Mouse (Mus musculus) CH12.LX (cell line): Measurements from ENCODE around the gene Nkx6-2. TPM values are rescaled to one million over a fixed set of nuclear protein-coding genes. Genes with fewer than 3 reads are reported as not detected.

Source experiments
- DNase-seq: peaks from one replicate; pipeline ENCODE4 v3.0.0-alpha.2; 2013; ENCODE audit errors: extremely low read depth
- H3K27ac ChIP-seq: 2 replicates; pipeline ENCODE4 v1.5.1; 2012; ENCODE audit warnings: low read depth, mild to moderate bottlenecking, control low read depth, moderate library complexity; ENCODE audit not compliant: insufficient read depth
- H3K27me3 ChIP-seq: replicated peaks from 2 replicates; pipeline ENCODE3; 2012; ENCODE audit warnings: inconsistent platforms
- H3K36me3 ChIP-seq, 2 experiments: replicated peaks in 1 of 2; 2 replicates each; pipeline versions ENCODE3 to v1.6.1; 2012; ENCODE audit warnings: inconsistent platforms in 1 of 2, low read length in 1 of 2, mild to moderate bottlenecking in 1 of 2, mixed read lengths in 1 of 2, moderate library complexity in 1 of 2; ENCODE audit not compliant: control insufficient read depth in 1 of 2, insufficient read depth in 1 of 2
- H3K4me1 ChIP-seq, 2 experiments: 2 replicates each; pipeline ENCODE4 v1.6.1; 2012; ENCODE audit warnings: inconsistent platforms in 1 of 2, moderate library complexity in 1 of 2; ENCODE audit not compliant: insufficient read depth in 2 of 2, control insufficient read depth in 1 of 2
- H3K4me2 ChIP-seq: 2 replicates; pipeline ENCODE4 v1.6.1; 2012; ENCODE audit warnings: low read depth, mild to moderate bottlenecking, control low read depth; ENCODE audit not compliant: poor library complexity, insufficient read depth, severe bottlenecking
- H3K4me3 ChIP-seq, 3 experiments: fragments of 150-350 bp in 1 of 3; sonication (generic) in 1 of 3; replicated peaks in 1 of 3; 2 replicates each; pipeline versions ENCODE3 to v1.5.1; 2011 to 2012; ENCODE audit warnings: low read depth in 2 of 3, low read length in 2 of 3, mild to moderate bottlenecking in 2 of 3, moderate library complexity in 2 of 3, control low read depth in 1 of 3, improper control_type of control experiment in 1 of 3, inconsistent platforms in 1 of 3, mixed read lengths in 1 of 3; ENCODE audit not compliant: poor library complexity in 1 of 3
- H3K79me2 ChIP-seq: replicated peaks from 2 replicates; pipeline ENCODE4 v1.6.1; 2012; ENCODE audit warnings: mild to moderate bottlenecking, moderate library complexity; ENCODE audit not compliant: control insufficient read depth, poor library complexity, insufficient read depth, severe bottlenecking; ENCODE audit errors: extremely low read depth
- H3K9ac ChIP-seq: 2 replicates; pipeline ENCODE4 v1.6.1; 2012; ENCODE audit warnings: low read depth, mild to moderate bottlenecking, control low read depth, moderate library complexity; ENCODE audit not compliant: insufficient read depth
- H3K9me3 ChIP-seq: replicated peaks from 2 replicates; pipeline ENCODE3; 2012; ENCODE audit warnings: low read length, inconsistent platforms, mixed read lengths
- CHD1 ChIP-seq: IDR thresholded peaks from 2 replicates; pipeline ENCODE4 v1.6.1; 2012; ENCODE audit warnings: low read depth, low read length, improper control_type of control experiment, inconsistent platforms
- E2F4 ChIP-seq: IDR thresholded peaks from 2 replicates; pipeline ENCODE4 v1.6.1; 2011; ENCODE audit warnings: low read depth, low read length, improper control_type of control experiment; ENCODE audit not compliant: insufficient replicate concordance
- ELF1 ChIP-seq: IDR thresholded peaks from 2 replicates; pipeline ENCODE4 v1.6.1; 2014; ENCODE audit warnings: low read depth, mild to moderate bottlenecking, inconsistent platforms, low read length, improper control_type of control experiment
- EP300 ChIP-seq: IDR thresholded peaks from 2 replicates; pipeline ENCODE4 v1.6.1; 2011; ENCODE audit warnings: low read length, improper control_type of control experiment
- JUND ChIP-seq: conservative IDR thresholded peaks from 2 replicates; pipeline ENCODE4 v1.6.1; 2011; ENCODE audit warnings: low read depth, low read length, improper control_type of control experiment
- KAT2A ChIP-seq: IDR thresholded peaks from 2 replicates; pipeline ENCODE4 v1.6.1; 2012; ENCODE audit warnings: low read length, improper control_type of control experiment, inconsistent platforms; ENCODE audit not compliant: insufficient replicate concordance
- MYC ChIP-seq: IDR thresholded peaks from 2 replicates; pipeline ENCODE4 v1.6.1; 2011; ENCODE audit warnings: low read depth, mild to moderate bottlenecking, improper control_type of control experiment, low read length
- NELFE ChIP-seq: IDR thresholded peaks from 2 replicates; pipeline ENCODE4 v1.6.1; 2011; ENCODE audit warnings: low read depth, low read length, improper control_type of control experiment
- NRF1 ChIP-seq: IDR thresholded peaks from 2 replicates; pipeline ENCODE4 v1.6.1; 2014; ENCODE audit warnings: low read depth, mild to moderate bottlenecking, inconsistent platforms, low read length, improper control_type of control experiment, moderate library complexity
- PAX5 ChIP-seq: IDR thresholded peaks from 2 replicates; pipeline ENCODE4 v1.6.1; 2012; ENCODE audit warnings: low read length, inconsistent platforms, mixed read lengths
- SIN3A ChIP-seq: IDR thresholded peaks from 2 replicates; pipeline ENCODE4 v1.6.1; 2012; ENCODE audit warnings: low read length, improper control_type of control experiment, inconsistent platforms
- SMC3 ChIP-seq: IDR thresholded peaks from 2 replicates; pipeline ENCODE4 v1.6.1; 2011; ENCODE audit warnings: low read depth, low read length, improper control_type of control experiment
- TBP ChIP-seq: conservative IDR thresholded peaks from 2 replicates; pipeline ENCODE4 v1.6.1; 2011; ENCODE audit warnings: low read depth, low read length, improper control_type of control experiment
- TCF12 ChIP-seq: IDR thresholded peaks from 2 replicates; pipeline ENCODE4 v1.6.1; 2014; ENCODE audit warnings: low read depth, mild to moderate bottlenecking, inconsistent platforms, low read length, improper control_type of control experiment
- USF2 ChIP-seq: conservative IDR thresholded peaks from 2 replicates; pipeline ENCODE4 v1.6.1; 2011; ENCODE audit warnings: low read depth, low read length, improper control_type of control experiment
- ZKSCAN1 ChIP-seq: IDR thresholded peaks from 2 replicates; pipeline ENCODE4 v1.6.1; 2012; ENCODE audit warnings: low read depth, inconsistent platforms, low read length, improper control_type of control experiment, borderline replicate concordance
- ZNF384 ChIP-seq: IDR thresholded peaks from 2 replicates; pipeline ENCODE4 v1.6.1; 2012; ENCODE audit warnings: low read depth, low read length, improper control_type of control experiment, inconsistent platforms
- dilution Hi-C: fragments of 300-500 bp; cut with MboI; formaldehyde crosslinking; loops from 2 replicates; pipeline ENCODE4 v1.14.3; 2020; ENCODE audit warnings: low sequenced_read_pairs; ENCODE audit not compliant: extremely low pct_unique_long_range_greater_than_20kb, extremely low pct_ligation_motif_present
- in situ Hi-C: fragments of 300-500 bp; cut with MboI; formaldehyde crosslinking; loops from 3 replicates; pipeline ENCODE4 v1.14.3; 2019; ENCODE audit warnings: low sequenced_read_pairs, low pct_ligation_motif_present, low pct_unique_long_range_greater_than_20kb, mixed read lengths
- polyA plus RNA-seq: library from polyadenylated mRNA; unstranded; fragments of >175 nt; gene quantifications from 2 replicates; pipeline ENCODE4 v1.2.1, GENCODE M21; 2012; ENCODE audit warnings: low read depth; ENCODE audit not compliant: insufficient read length
- total RNA-seq, 2 experiments: library from RNA; depleted of rRNA; stranded (reverse); fragments of 300-350 nt in 1 of 2; fragments of >200 nt in 1 of 2; gene quantifications; 2 replicates each; pipeline ENCODE4 v1.2.3; 2012 to 2014

Gene Nkx6-2
- total and polyA plus RNA-seq, 3 experiments, result not detected

DNA sequence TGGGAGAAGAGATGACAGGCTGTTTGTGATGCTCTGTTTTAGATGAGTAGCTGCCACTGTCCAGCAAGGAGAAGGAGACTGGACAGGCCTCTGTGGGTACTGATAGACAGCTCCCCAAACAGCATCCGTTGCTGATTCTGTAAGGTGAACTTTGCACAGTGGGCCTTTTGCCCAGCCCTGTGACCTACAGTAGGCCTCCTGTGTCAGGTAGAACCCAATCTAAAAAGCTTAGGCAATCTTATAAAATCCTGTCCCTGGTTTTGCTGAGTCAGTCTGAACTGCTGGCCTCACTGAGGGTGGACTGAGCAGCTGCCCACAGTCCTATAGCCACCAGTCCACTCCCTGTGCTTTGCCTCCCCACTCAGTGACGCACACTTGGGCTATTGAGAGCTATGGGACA is 35.3 kb downstream of the Nkx6-2 start:
- TF ChIP-seq USF2 (no peak), ZNF384 (no peak), NRF1 (no peak), JUND (no peak), CHD1 (no peak), MYC (no peak), KAT2A (no peak), SIN3A (no peak)
- Histone ChIP-seq H3K4me2 (no peak overlapping the region), H3K9ac (no peak overlapping the region), H3K79me2 (no peaks in the 10 kb centered on the region), H3K9me3 (no peaks in the 10 kb centered on the region), H3K27ac (no peak overlapping the region), H3K36me3 (peaks cover 0 to 15% of the 10 kb centered on the region in 2 experiments), H3K4me1 (peaks cover 0 to 21% of the 10 kb centered on the region in 2 experiments; a peak in 2 of 4 replicates), H3K27me3 (no peaks in the 10 kb centered on the region), H3K4me3 (no peak overlapping the region)
- dilution Hi-C loops, result no loop called here
- in situ Hi-C loops, result no loop called here
- no peak for DNase-seq

DNA sequence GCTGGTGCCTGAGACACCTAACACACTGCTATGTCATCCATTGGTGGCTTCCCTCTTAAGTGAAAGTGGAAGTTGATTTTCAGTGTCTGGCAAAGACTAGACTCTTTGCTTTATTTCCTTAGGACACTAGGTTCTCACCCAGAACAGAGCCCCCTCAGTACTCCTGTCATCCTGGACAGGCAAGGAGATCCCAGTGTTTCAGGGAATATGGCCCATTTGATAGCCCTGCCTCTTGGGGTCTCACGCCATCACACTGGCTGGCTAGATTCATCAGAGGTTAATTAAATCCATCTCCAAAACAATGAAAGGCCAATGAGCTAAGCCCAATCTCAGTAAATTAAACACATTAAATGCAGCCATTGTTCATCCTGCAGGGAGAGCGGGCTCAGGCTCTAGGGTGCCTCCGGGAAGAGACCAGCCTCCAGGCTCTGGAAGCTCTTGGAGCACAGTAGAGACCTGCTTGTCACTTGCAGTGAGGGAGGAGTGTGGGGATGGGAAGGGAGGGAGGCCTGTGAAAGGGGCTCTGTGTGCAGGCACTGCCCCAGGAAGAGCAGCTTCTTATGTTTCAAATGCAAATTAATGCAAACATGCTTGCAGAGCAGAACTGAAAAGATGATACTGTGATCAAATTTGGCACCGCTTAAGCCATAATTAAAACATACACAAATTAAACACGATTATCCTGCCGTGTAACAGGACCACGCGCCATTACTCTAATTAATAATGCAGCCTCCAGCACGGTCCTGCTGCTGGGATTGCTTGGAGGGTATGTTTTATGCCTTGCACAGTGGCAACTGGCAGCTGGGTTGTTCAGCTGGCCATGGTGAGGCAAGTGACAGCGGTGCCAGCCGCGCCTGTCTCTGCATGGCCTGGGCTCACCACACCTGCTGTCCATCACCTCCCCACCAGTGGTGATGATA is 37.6 kb downstream of the Nkx6-2 start:
- no peak for TF ChIP-seq USF2
- no peak for TF ChIP-seq EP300
- no peak for TF ChIP-seq KAT2A
- no peak for TF ChIP-seq NELFE
- no peak for TF ChIP-seq ZKSCAN1
- TF ChIP-seq E2F4, result no peak
- no peak for TF ChIP-seq TCF12
- TF ChIP-seq ZNF384, result no peak
- TF ChIP-seq SMC3, result no peak
- TF ChIP-seq PAX5, result no peak
- no peak for TF ChIP-seq ELF1
- TF ChIP-seq TBP, result no peak
- no peak for DNase-seq
- no peaks in the 10 kb centered on the region for H3K79me2 ChIP-seq
- no peak overlapping the region for H3K4me2 ChIP-seq
- no peak overlapping the region for H3K27ac ChIP-seq
- in situ Hi-C loops, result no loop called here
- no peaks in the 10 kb centered on the region for H3K9me3 ChIP-seq
- peaks cover 0 to 21% of the 10 kb centered on the region in 2 experiments; a peak in 2 of 4 replicates for H3K4me1 ChIP-seq
- peaks cover 0 to 26% of the 10 kb centered on the region in 2 experiments for H3K36me3 ChIP-seq
- H3K4me3 ChIP-seq, result no peak overlapping the region
- H3K9ac ChIP-seq, result no peak overlapping the region
- H3K27me3 ChIP-seq, result no peaks in the 10 kb centered on the region
- dilution Hi-C loops, result no loop called here
